Mouse (Mus musculus) liver, embryonic 13.5 days (tissue): ENCODE measurements at regions not wholly inside any gene's neighbourhood (a gene's known extent, or its start where the extent isn't known, plus 50 kb on each side); places are given as distances from the start of the nearest gene placed in this dataset.
"Not testable (repeated sequence)": the region's sequence is repeated elsewhere in the genome, so short reads cannot be mapped to it uniquely, and the experiment has no call there.

Experiments
- ATAC-seq: fragments of 200-750 bp; cut with Nextera tagmentation; 2 replicates; pipeline ENCODE4 v1.8.0; 2017; ENCODE audit warnings: low read depth, mild to moderate bottlenecking, moderate number of reproducible peaks, moderate library complexity
- DNase-seq: peaks from one replicate; pipeline ENCODE4 v3.0.0; 2022
- H3K27ac ChIP-seq: fragments of 300-500 bp; sonication (generic); 2 replicates; pipeline ENCODE4 v1.5.1; 2015; ENCODE audit warnings: moderate library complexity, mild to moderate bottlenecking, inconsistent platforms
- H3K27me3 ChIP-seq: fragments of 300-500 bp; sonication (generic); 2 replicates; pipeline ENCODE4 v1.6.1; 2015; ENCODE audit warnings: mild to moderate bottlenecking, inconsistent platforms
- H3K36me3 ChIP-seq: fragments of 300-500 bp; sonication (generic); 2 replicates; pipeline ENCODE4 v1.6.1; 2015; ENCODE audit warnings: mild to moderate bottlenecking, inconsistent platforms
- H3K4me1 ChIP-seq: fragments of 300-500 bp; sonication (generic); replicated peaks from 2 replicates; pipeline ENCODE4 v1.6.1; 2015; ENCODE audit warnings: inconsistent platforms
- H3K4me2 ChIP-seq: fragments of 300-500 bp; sonication (generic); 2 replicates; pipeline ENCODE4 v1.6.1; 2015; ENCODE audit warnings: inconsistent platforms, mild to moderate bottlenecking, moderate library complexity
- H3K4me3 ChIP-seq: fragments of 300-500 bp; sonication (generic); replicated peaks from 2 replicates; pipeline ENCODE4 v1.5.1; 2015; ENCODE audit warnings: mild to moderate bottlenecking, inconsistent platforms
- H3K9ac ChIP-seq: fragments of 300-500 bp; sonication (generic); 2 replicates; pipeline ENCODE4 v1.6.1; 2015; ENCODE audit warnings: mild to moderate bottlenecking, inconsistent platforms
- H3K9me3 ChIP-seq: fragments of 300-500 bp; sonication (generic); replicated peaks from 2 replicates; pipeline ENCODE4 v1.6.1; 2016; ENCODE audit warnings: inconsistent platforms
- WGBS: fragments of 180-500 bp; shearing (Covaris S2); methylation state at CpG from one replicate; pipeline ENCODE4 v1.1.7; 2015; ENCODE audit not compliant: insufficient replicate concordance; 5-methylcytosine and 5-hydroxymethylcytosine counted together

- Histone ChIP-seq H3K36me3 (no peaks in the 10 kb centered on the region), H3K27ac (no peak overlapping the region), H3K9ac (no peak overlapping the region), H3K4me1 (no peaks in the 10 kb centered on the region), H3K4me3 (no peak overlapping the region), H3K9me3 (0 out of 2 replicates have a peak, but pooled peaks cover 8% of the 10 kb centered on the region), H3K27me3 (no peaks in the 10 kb centered on the region), H3K4me2 (no peak overlapping the region)
- DNase-seq (no peak), ATAC-seq (no peak)
- WGBS = 52% methylated on average over 4 of the region's 4 CpGs
Observed at GRCm38 (mm10) chr2:179146274-179146673, 296.0 kb upstream of the Cdh4 start.

- WGBS = 48% methylated on average over 5 of the region's 5 CpGs
Observed at GRCm38 (mm10) chr2:179148194-179148593, 294.0 kb upstream of the Cdh4 start.

GRCm38 (mm10) chr2:179148667-179149066, 293.6 kb upstream of the Cdh4 start:
- Histone ChIP-seq H3K4me3 (no peak overlapping the region), H3K9ac (no peak overlapping the region), H3K27ac (no peak overlapping the region), H3K4me1 (no peaks in the 10 kb centered on the region), H3K4me2 (no peak overlapping the region), H3K9me3 (0 out of 2 replicates have a peak, but pooled peaks cover 2% of the 10 kb centered on the region), H3K27me3 (no peaks in the 10 kb centered on the region), H3K36me3 (no peaks in the 10 kb centered on the region)
- no peak for ATAC-seq
- no peak for DNase-seq
- 47% methylated on average over 4 of the region's 4 CpGs for WGBS

More at GRCm38 (mm10) chr2:179148194-179148593, 294.0 kb upstream of the Cdh4 start:
- Histone ChIP-seq H3K36me3 (no peaks in the 10 kb centered on the region), H3K9me3 (0 out of 2 replicates have a peak, but pooled peaks cover 2% of the 10 kb centered on the region), H3K27me3 (no peaks in the 10 kb centered on the region), H3K4me1 (no peaks in the 10 kb centered on the region), H3K27ac (no peak overlapping the region), H3K4me3 (no peak overlapping the region), H3K4me2 (no peak overlapping the region), H3K9ac (no peak overlapping the region)
- DNase-seq (no peak), ATAC-seq (no peak)

- no peaks in the 10 kb centered on the region for H3K4me1 ChIP-seq
- no peaks in the 10 kb centered on the region for H3K27me3 ChIP-seq
- no peak overlapping the region for H3K9ac ChIP-seq
- ATAC-seq (no peak), DNase-seq (no peak)
- no peak overlapping the region for H3K27ac ChIP-seq
- 65% methylated on average over 9 of the region's 9 CpGs for WGBS
- no peak overlapping the region for H3K4me2 ChIP-seq
- H3K9me3 ChIP-seq = no peaks in the 10 kb centered on the region
- no peaks in the 10 kb centered on the region for H3K36me3 ChIP-seq
- no peak overlapping the region for H3K4me3 ChIP-seq
Observed at GRCm38 (mm10) chr2:179158881-179159280, 283.4 kb upstream of the Cdh4 start.

GRCm38 (mm10) chr2:179163116-179163515, 279.1 kb upstream of the Cdh4 start:
- no peak overlapping the region for H3K4me3 ChIP-seq
- no peaks in the 10 kb centered on the region for H3K36me3 ChIP-seq
- DNase-seq = no peak
- H3K9me3 ChIP-seq = no peaks in the 10 kb centered on the region; the same call in 1 of the 2 replicates
- H3K9ac ChIP-seq = no peak overlapping the region
- 69% methylated on average over 5 of the region's 5 CpGs for WGBS
- H3K27me3 ChIP-seq = no peaks in the 10 kb centered on the region
- no peak overlapping the region for H3K4me2 ChIP-seq
- ATAC-seq = no peak
- H3K27ac ChIP-seq = no peak overlapping the region
- no peaks in the 10 kb centered on the region for H3K4me1 ChIP-seq

- H3K4me2 ChIP-seq = no peak overlapping the region
- no peak overlapping the region for H3K4me3 ChIP-seq
- ATAC-seq = no peak
Observed at GRCm38 (mm10) chr2:179170157-179170556, 272.1 kb upstream of the Cdh4 start.

GRCm38 (mm10) chr2:179170608-179171007, 271.6 kb upstream of the Cdh4 start:
- 25% methylated on average over 3 of the region's 3 CpGs for WGBS
- no peaks in the 10 kb centered on the region for H3K27me3 ChIP-seq
- DNase-seq (no peak), ATAC-seq (no peak)
- H3K9me3 ChIP-seq = no peaks in the 10 kb centered on the region; the same call in 1 of the 2 replicates
- H3K27ac ChIP-seq = no peak overlapping the region
- no peaks in the 10 kb centered on the region for H3K4me1 ChIP-seq
- H3K9ac ChIP-seq = no peak overlapping the region
- H3K36me3 ChIP-seq = no peaks in the 10 kb centered on the region
- no peak overlapping the region for H3K4me3 ChIP-seq
- no peak overlapping the region for H3K4me2 ChIP-seq

More at GRCm38 (mm10) chr2:179170157-179170556, 272.1 kb upstream of the Cdh4 start:
- H3K9me3 ChIP-seq = no peaks in the 10 kb centered on the region; the same call in 1 of the 2 replicates
- no peak for DNase-seq
- H3K36me3 ChIP-seq = no peaks in the 10 kb centered on the region
- no peaks in the 10 kb centered on the region for H3K4me1 ChIP-seq
- no peak overlapping the region for H3K27ac ChIP-seq
- 26% methylated on average over 6 of the region's 6 CpGs for WGBS
- H3K27me3 ChIP-seq = no peaks in the 10 kb centered on the region
- H3K9ac ChIP-seq = no peak overlapping the region

- H3K4me3 ChIP-seq, H3K36me3 ChIP-seq, H3K9me3 ChIP-seq, H3K27ac ChIP-seq, H3K4me2 ChIP-seq, H3K27me3 ChIP-seq, DNase-seq, H3K9ac ChIP-seq, H3K4me1 ChIP-seq: not testable (repeated sequence)
- WGBS = 8% methylated on average over 35 of the region's 35 CpGs
- 0 out of 2 replicates have a peak, but pooled peaks have one; percentile 48 for ATAC-seq
Observed at GRCm38 (mm10) chr2:179176835-179177530, 265.2 kb upstream of the Cdh4 start.

GRCm38 (mm10) chr2:179181366-179181765, 260.9 kb upstream of the Cdh4 start:
- no peaks in the 10 kb centered on the region for H3K36me3 ChIP-seq
- no peak overlapping the region for H3K27ac ChIP-seq
- ATAC-seq (no peak), DNase-seq (no peak)
- no peaks in the 10 kb centered on the region for H3K9me3 ChIP-seq
- no peak overlapping the region for H3K4me2 ChIP-seq
- H3K27me3 ChIP-seq = peaks cover 6% of the 10 kb centered on the region
- WGBS = 59% methylated on average over 3 of the region's 3 CpGs
- no peak overlapping the region for H3K4me3 ChIP-seq
- H3K4me1 ChIP-seq = no peaks in the 10 kb centered on the region
- H3K9ac ChIP-seq = no peak overlapping the region

- Histone ChIP-seq H3K4me1 (no peaks in the 10 kb centered on the region), H3K9me3 (no peaks in the 10 kb centered on the region), H3K36me3 (no peaks in the 10 kb centered on the region), H3K27me3 (no peaks in the 10 kb centered on the region), H3K4me3 (no peak overlapping the region), H3K27ac (no peak overlapping the region), H3K4me2 (no peak overlapping the region), H3K9ac (no peak overlapping the region)
- WGBS = 82% methylated on average over 4 of the region's 4 CpGs
- DNase-seq = no peak
- ATAC-seq = no peak
Observed at GRCm38 (mm10) chr2:179182123-179182522, 260.1 kb upstream of the Cdh4 start.

GRCm38 (mm10) chr2:179192906-179193496, 249.2 kb upstream of the Cdh4 start:
- DNase-seq (no peak), ATAC-seq (no peak)
- Histone ChIP-seq H3K4me2 (no peak overlapping the region), H3K9ac (no peak overlapping the region), H3K4me1 (no peaks in the 10 kb centered on the region), H3K27ac (no peak overlapping the region), H3K4me3 (no peak overlapping the region), H3K9me3 (no peaks in the 10 kb centered on the region), H3K27me3 (no peaks in the 10 kb centered on the region), H3K36me3 (no peaks in the 10 kb centered on the region)
- whole genome bisulfite sequencing = 70% methylated on average over 6 of the region's 6 CpGs
